Mouse (Mus musculus) MEL (cell line): ENCODE measurements at regions not wholly inside any gene's neighbourhood (a gene's known extent, or its start where the extent isn't known, plus 50 kb on each side); places are given as distances from the start of the nearest gene placed in this dataset.

Source experiments
- DNase-seq: peaks from one replicate; pipeline ENCODE4 v3.0.0; 2011; ENCODE audit warnings: low read depth, low spot score
- H3K27ac ChIP-seq: 2 replicates; pipeline ENCODE4 v1.5.1; 2012; ENCODE audit warnings: low read depth, mild to moderate bottlenecking, control low read depth, low read length, moderate library complexity; ENCODE audit not compliant: control insufficient read depth
- H3K27me3 ChIP-seq, 2 experiments: fragments of 150-350 bp in 1 of 2; sonication (generic) in 1 of 2; 2 replicates each; pipeline ENCODE4 v1.6.1; 2012; ENCODE audit warnings: low read length in 2 of 2, mild to moderate bottlenecking in 2 of 2, improper control_type of control experiment in 1 of 2, moderate library complexity in 1 of 2; ENCODE audit not compliant: insufficient read depth in 2 of 2, control insufficient read depth in 1 of 2
- H3K36me3 ChIP-seq, 2 experiments: 2 replicates each; pipeline ENCODE4 v1.6.1; 2012 to 2014; ENCODE audit warnings: low read length in 2 of 2, improper control_type of control experiment in 1 of 2, inconsistent platforms in 1 of 2, mild to moderate bottlenecking in 1 of 2; ENCODE audit not compliant: insufficient read depth in 2 of 2, control insufficient read depth in 1 of 2
- H3K4me1 ChIP-seq, 2 experiments: fragments of 150-350 bp in 1 of 2; sonication (generic) in 1 of 2; 2 replicates each; pipeline ENCODE4 v1.6.1; 2012; ENCODE audit warnings: low read length in 2 of 2, improper control_type of control experiment in 1 of 2, mild to moderate bottlenecking in 1 of 2; ENCODE audit not compliant: insufficient read depth in 2 of 2, control insufficient read depth in 1 of 2
- H3K4me3 ChIP-seq, 2 experiments: fragments of 150-350 bp in 1 of 2; sonication (generic) in 1 of 2; 2 replicates each; pipeline ENCODE4 v1.5.1; 2012; ENCODE audit warnings: low read depth in 2 of 2, low read length in 2 of 2, mild to moderate bottlenecking in 2 of 2, moderate library complexity in 2 of 2, control low read depth in 1 of 2, improper control_type of control experiment in 1 of 2; ENCODE audit not compliant: control insufficient read depth in 1 of 2, insufficient read depth in 1 of 2
- H3K79me2 ChIP-seq: 2 replicates; pipeline ENCODE4 v1.6.1; 2012; ENCODE audit warnings: mild to moderate bottlenecking, low read length, moderate library complexity; ENCODE audit not compliant: control insufficient read depth, poor library complexity, insufficient read depth
- H3K9ac ChIP-seq: 2 replicates; pipeline ENCODE4 v1.6.1; 2012; ENCODE audit warnings: low read depth, mild to moderate bottlenecking, control low read depth, low read length, moderate library complexity; ENCODE audit not compliant: control insufficient read depth, poor library complexity, severe bottlenecking
- H3K9me3 ChIP-seq: fragments of 150-350 bp; sonication (generic); replicated peaks from 2 replicates; pipeline ENCODE4 v1.6.1; 2012; ENCODE audit warnings: mild to moderate bottlenecking, low read length, improper control_type of control experiment, moderate library complexity; ENCODE audit not compliant: insufficient read depth
- CHD1 ChIP-seq: IDR thresholded peaks from 2 replicates; pipeline ENCODE4 v1.6.1; 2012; ENCODE audit warnings: low read depth, mild to moderate bottlenecking, inconsistent platforms, low read length, improper control_type of control experiment
- ELF1 ChIP-seq: IDR thresholded peaks from 2 replicates; pipeline ENCODE4 v1.6.1; 2014; ENCODE audit warnings: low read depth, mild to moderate bottlenecking, inconsistent platforms, low read length, improper control_type of control experiment, moderate library complexity
- GABPA ChIP-seq: IDR thresholded peaks from 2 replicates; pipeline ENCODE4 v1.6.1; 2012; ENCODE audit warnings: low read depth, mild to moderate bottlenecking, inconsistent platforms, low read length, improper control_type of control experiment, moderate library complexity
- GATA1 ChIP-seq: IDR thresholded peaks from 2 replicates; pipeline ENCODE4 v1.6.1; 2011; ENCODE audit warnings: low read depth, low read length, improper control_type of control experiment
- JUND ChIP-seq: IDR thresholded peaks from 2 replicates; pipeline ENCODE4 v1.6.1; 2011; ENCODE audit warnings: low read depth, mild to moderate bottlenecking, improper control_type of control experiment, low read length
- KAT2A ChIP-seq: conservative IDR thresholded peaks from 2 replicates; pipeline ENCODE4 v1.6.1; 2012; ENCODE audit warnings: low read depth, low read length, improper control_type of control experiment, inconsistent platforms
- MAFK ChIP-seq: IDR thresholded peaks from 2 replicates; pipeline ENCODE4 v1.6.1; 2011; ENCODE audit warnings: low read depth, mild to moderate bottlenecking, low read length, improper control_type of control experiment, borderline replicate concordance
- MYB ChIP-seq: IDR thresholded peaks from 2 replicates; pipeline ENCODE4 v1.6.1; 2011; ENCODE audit warnings: mild to moderate bottlenecking, low read depth, low read length, improper control_type of control experiment
- POLR2A ChIP-seq, 2 experiments: IDR thresholded peaks; 2 replicates each; pipeline ENCODE4 v1.6.1; 2011 to 2012; ENCODE audit warnings: low read length in 2 of 2, mild to moderate bottlenecking in 2 of 2, control low read depth in 1 of 2, improper control_type of control experiment in 1 of 2, low read depth in 1 of 2, moderate library complexity in 1 of 2; ENCODE audit not compliant: control insufficient read depth in 1 of 2, insufficient read depth in 1 of 2, poor library complexity in 1 of 2
- POLR2AphosphoS2 ChIP-seq: IDR thresholded peaks from 2 replicates; pipeline ENCODE4 v1.6.1; 2011; ENCODE audit warnings: low read length, improper control_type of control experiment
- POLR2AphosphoS5 ChIP-seq: IDR thresholded peaks from 2 replicates; pipeline ENCODE4 v1.6.1; 2012; ENCODE audit warnings: low read depth, borderline replicate concordance, mild to moderate bottlenecking, inconsistent platforms, low read length, moderate library complexity, mixed read lengths
- RAD21 ChIP-seq: IDR thresholded peaks from 2 replicates; pipeline ENCODE4 v1.6.1; 2011; ENCODE audit warnings: mild to moderate bottlenecking, low read depth, low read length, improper control_type of control experiment
- SIN3A ChIP-seq: IDR thresholded peaks from 2 replicates; pipeline ENCODE4 v1.6.1; 2012; ENCODE audit warnings: low read length, improper control_type of control experiment, inconsistent platforms
- SMC3 ChIP-seq: IDR thresholded peaks from 2 replicates; pipeline ENCODE4 v1.6.1; 2011; ENCODE audit warnings: low read depth, low read length, improper control_type of control experiment
- TAL1 ChIP-seq: IDR thresholded peaks from 2 replicates; pipeline ENCODE4 v1.6.1; 2012; ENCODE audit warnings: mild to moderate bottlenecking, inconsistent platforms, low read length, moderate library complexity, mixed read lengths
- TCF12 ChIP-seq: IDR thresholded peaks from 2 replicates; pipeline ENCODE4 v1.6.1; 2014; ENCODE audit warnings: low read depth, mild to moderate bottlenecking, inconsistent platforms, low read length, improper control_type of control experiment, moderate library complexity
- USF2 ChIP-seq, 2 experiments: IDR thresholded peaks; 2 replicates each; pipeline ENCODE4 v1.6.1; 2011 to 2012; ENCODE audit warnings: improper control_type of control experiment in 2 of 2, low read length in 2 of 2, borderline replicate concordance in 1 of 2, inconsistent platforms in 1 of 2, low read depth in 1 of 2, mild to moderate bottlenecking in 1 of 2; ENCODE audit not compliant: insufficient read depth in 1 of 2
- ZMIZ1 ChIP-seq: IDR thresholded peaks from 2 replicates; pipeline ENCODE4 v1.6.1; 2012; ENCODE audit warnings: low read depth, mild to moderate bottlenecking, inconsistent platforms, low read length, improper control_type of control experiment, moderate library complexity

DNA sequence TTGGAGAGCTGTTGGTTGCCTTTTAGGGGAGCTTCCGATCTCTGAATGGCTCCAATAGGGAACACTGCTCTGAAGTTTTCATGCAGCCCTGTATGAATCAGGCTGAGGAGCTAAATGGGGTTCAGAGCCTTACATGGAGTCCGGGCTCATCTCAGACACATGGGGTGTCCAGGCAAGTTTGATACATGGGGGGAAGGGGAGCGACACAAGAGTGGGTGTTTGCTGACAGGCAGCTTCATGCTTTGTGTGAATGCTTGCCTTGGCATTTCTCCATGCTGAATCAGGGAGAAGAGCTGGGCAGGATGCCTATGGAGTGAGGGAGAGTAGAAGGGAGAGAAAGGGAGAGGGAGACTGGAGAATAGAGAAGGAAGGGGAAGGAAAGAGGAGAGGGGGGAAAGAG, 155.6 kb upstream of the Slc22a22 start (continued):
- TF ChIP-seq TAL1 (no peak), SMC3 (no peak)

DNA sequence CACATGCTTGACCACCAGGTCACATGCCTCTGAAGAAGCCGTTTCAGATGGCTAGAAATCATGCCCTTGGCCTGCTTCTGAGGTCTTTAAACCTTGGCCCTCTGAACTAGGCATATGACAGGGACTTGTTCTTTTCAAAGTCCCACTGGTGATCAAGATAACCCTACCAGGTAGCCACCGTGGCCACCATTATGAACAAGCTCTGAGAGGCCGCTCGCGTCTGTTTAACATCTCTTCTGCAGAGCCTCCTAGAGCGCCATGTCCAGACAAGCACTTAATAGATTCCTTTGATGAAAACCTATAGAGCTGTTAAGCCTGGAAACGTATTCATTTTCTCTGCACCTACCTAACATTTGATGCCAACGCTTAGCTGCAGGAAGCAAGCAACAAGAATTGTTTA, 155.1 kb upstream of the Slc22a22 start:
- Histone ChIP-seq H3K79me2 (no peaks in the 10 kb centered on the region), H3K4me3 (no peak overlapping the region), H3K9me3 (no peaks in the 10 kb centered on the region), H3K4me1 (no peaks in the 10 kb centered on the region), H3K36me3 (no peaks in the 10 kb centered on the region), H3K9ac (no peak overlapping the region), H3K27me3 (peaks cover 0 to 3% of the 10 kb centered on the region in 2 experiments; a peak in 2 of 4 replicates), H3K27ac (no peak overlapping the region)
- DNase-seq: no peak
- TF ChIP-seq USF2 (IDR thresholded peaks at IDR 0.05; ENCODE audit: borderline replicate concordance in 1 of 2, insufficient read depth in 1 of 2, low read depth in 1 of 2, low read length in 2 of 2): no peak
- TF ChIP-seq RAD21: no peak
- no peak for TF ChIP-seq MYB
- no peak for TF ChIP-seq MAFK
- no peak for TF ChIP-seq TCF12
- TF ChIP-seq GATA1: no peak
- TF ChIP-seq KAT2A: no peak
- TF ChIP-seq POLR2AphosphoS5: no peak
- TF ChIP-seq ELF1: no peak
- no peak for TF ChIP-seq GABPA

GRCm38 (mm10) chr15:57618466-57618865, 141.0 kb upstream of the Slc22a22 start:
- Histone ChIP-seq H3K27me3 (peaks cover 11 to 21% of the 10 kb centered on the region in 2 experiments), H3K4me1 (no peaks in the 10 kb centered on the region), H3K4me3 (no peak overlapping the region), H3K79me2 (no peaks in the 10 kb centered on the region), H3K27ac (no peak overlapping the region), H3K36me3 (no peaks in the 10 kb centered on the region), H3K9ac (no peak overlapping the region), H3K9me3 (no peaks in the 10 kb centered on the region)
- no peak for DNase-seq
- TF ChIP-seq POLR2A (IDR thresholded peaks at IDR 0.05; ENCODE audit: control insufficient read depth in 1 of 2, insufficient read depth in 1 of 2, low read depth in 1 of 2, low read length in 2 of 2, poor library complexity in 1 of 2) (no peak), ZMIZ1 (no peak), GATA1 (no peak), POLR2AphosphoS2 (no peak), SIN3A (no peak), JUND (no peak), CHD1 (no peak), TCF12 (no peak)
